In genomic region chrX:103311723-103312122, GRCm38 (mm10) we compare ENCODE assay signal across 17 mouse cellular contexts. TPM values are rescaled to one million over a fixed set of nuclear protein-coding genes. Genes with fewer than 3 reads are reported as not detected.
"Had no signal": no experiment of that assay in that cellular context is flagged by ENCODE, and none has a peak within 500 bp of the region (broad histone marks: within the 10 kb centered on the region; RNA-seq: fewer than 3 reads in every experiment).

No protein-coding gene starts in this region.

- H3K27me3 ChIP-seq: stomach, embryonic 15.5 days had no signal

- H3K4me1 ChIP-seq: midbrain, embryonic 10.5 days; midbrain, embryonic 12.5 days; neural tube, embryonic 13.5 days; neural tube, embryonic 15.5 days; stomach, embryonic 15.5 days had no signal

- H3K4me3 ChIP-seq: midbrain, embryonic 10.5 days; midbrain, embryonic 12.5 days; myocyte; neural tube, embryonic 13.5 days; neural tube, embryonic 15.5 days; stomach, embryonic 15.5 days had no signal

- H3K9me3 ChIP-seq: midbrain, embryonic 10.5 days; midbrain, embryonic 12.5 days; neural tube, embryonic 13.5 days; neural tube, embryonic 15.5 days; stomach, embryonic 15.5 days had no signal

- DNase-seq: lung, adult 18-20 months; lung, embryonic 14.5 days; lung, postnatal 10 days; lung, postnatal 4 days; midbrain, embryonic 14.5 days; right cerebral cortex, postnatal 14 days; thymus, adult 18-20 months; thymus, postnatal 14 days; thymus, postnatal 36 days had no signal

- H3K36me3 ChIP-seq: midbrain, embryonic 10.5 days; midbrain, embryonic 12.5 days; neural tube, embryonic 13.5 days; neural tube, embryonic 15.5 days; stomach, embryonic 15.5 days had no signal

RNA-seq across cellular contexts. Expression of gene Cdx4, which starts 9.5 kb away (rescaled TPM):
- total RNA-seq: megakaryocyte, adult 5-6 weeks; megakaryocyte-erythroid progenitor cell, adult 5-6 weeks had no signal

RNA-seq across cellular contexts. Expression of gene Chic1, which starts 44.6 kb away (rescaled TPM):
- total RNA-seq: megakaryocyte, adult 5-6 weeks; megakaryocyte-erythroid progenitor cell, adult 5-6 weeks had no signal
